Mouse (Mus musculus) kidney, adult 2 months (tissue): ENCODE results near the gene Kdm3a.

Experiments
- CTCF ChIP-seq: fragments of 200-500 bp; conservative IDR thresholded peaks from 2 replicates; pipeline ENCODE4 v1.5.1; 2011; ENCODE audit warnings: low read depth, mild to moderate bottlenecking, control low read depth, low read length, moderate library complexity, mixed read lengths; ENCODE audit not compliant: insufficient read depth, insufficient read length
- POLR2A ChIP-seq: fragments of 200-500 bp; IDR thresholded peaks from one replicate; pipeline ENCODE4 v1.6.1; 2011; ENCODE audit warnings: low read depth, low read length, control low read depth

GRCm38 (mm10) chr6:71631196-71631595 is 1.6 kb downstream of the Kdm3a start:
- TF ChIP-seq POLR2A (no peak), CTCF (no peak)
